Comparison of ENCODE assay signal across 9 mouse cellular contexts in the genomic region with DNA sequence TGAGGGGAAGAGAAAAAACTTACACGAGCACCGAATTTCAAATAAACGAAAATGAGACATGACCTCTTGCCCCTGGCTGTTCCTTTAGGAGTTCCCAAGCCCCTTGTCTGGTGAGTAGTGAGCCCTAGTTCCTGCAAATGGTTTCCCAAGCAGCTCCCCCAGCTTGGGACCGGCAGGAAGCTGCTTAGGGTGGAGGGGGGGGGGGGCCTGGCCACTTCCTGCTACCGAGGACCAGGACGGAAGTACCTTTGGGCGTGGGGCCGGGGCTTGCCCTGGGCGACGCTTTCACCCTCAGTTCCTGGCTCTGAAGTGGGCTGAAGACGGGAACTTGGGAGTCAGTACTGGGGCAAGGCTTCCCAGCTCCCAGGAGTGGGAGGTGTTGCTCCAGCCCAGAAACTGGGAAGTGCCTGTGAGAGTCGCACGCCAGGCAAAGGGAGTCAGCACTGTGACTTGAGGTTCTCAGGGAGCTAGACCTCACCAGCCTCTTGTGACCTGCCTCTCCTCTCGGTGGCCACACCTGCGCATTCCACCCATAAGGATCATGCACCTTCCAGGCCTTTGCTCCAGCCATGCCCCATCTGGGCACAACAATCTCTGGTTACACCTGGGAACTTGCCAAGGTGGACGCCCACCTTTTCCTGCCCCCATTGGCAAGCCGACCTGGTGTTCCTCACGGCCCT. TPM values are rescaled to one million over a fixed set of nuclear protein-coding genes. Genes with fewer than 3 reads are reported as not detected.
DNase-seq lines count a peak whose midpoint lies in the region; ATAC-seq lines count a peak whose summit lies in the region.
"Had no signal": no experiment of that assay in that cellular context is flagged by ENCODE, and none has a peak within 500 bp of the region (broad histone marks: within the 10 kb centered on the region; RNA-seq: fewer than 3 reads in every experiment).

No protein-coding gene starts in this region.

- peaks cover 42% of the 10 kb centered on the region for H3K36me3 ChIP-seq in forebrain, embryonic 15.5 days
- peaks cover 42% of the 10 kb centered on the region for H3K36me3 ChIP-seq in hindbrain, embryonic 15.5 days
- H3K36me3 ChIP-seq in liver, embryonic 11.5 days (ENCODE audit: control insufficient read depth, insufficient read depth, low read length), result peaks cover 37% of the 10 kb centered on the region

- no peaks in the 10 kb centered on the region for H3K9me3 ChIP-seq in forebrain, embryonic 15.5 days
- H3K9me3 ChIP-seq in hindbrain, embryonic 15.5 days, result no peaks in the 10 kb centered on the region
- no peaks in the 10 kb centered on the region for H3K9me3 ChIP-seq in liver, embryonic 11.5 days (ENCODE audit: control insufficient read depth, low read length)

- peak; percentile 29 to 46 for DNase-seq in cerebellum, adult 18-20 months
- no peak for DNase-seq in cerebellum, postnatal 36 days
- peak; percentile 71 for DNase-seq in R1 (ENCODE audit: low read depth, low spot score)
- peak; percentile 75 for DNase-seq in liver, embryonic 11.5 days (ENCODE audit: low spot score)
- peak; percentile 71 to 81 for DNase-seq in thymus, postnatal 36 days

- H3K4me2 ChIP-seq in forebrain, embryonic 15.5 days (replicated peaks), result peak overlapping the region; percentile 70; the same call in 1 of the 2 replicates
- H3K4me2 ChIP-seq in hindbrain, embryonic 15.5 days, result peak overlapping the region; percentile 72
- peak overlapping the region; percentile 94 for H3K4me2 ChIP-seq in liver, embryonic 11.5 days

- no peak for ATAC-seq in forebrain, embryonic 15.5 days (replicated peaks)
- no peak for ATAC-seq in hindbrain, embryonic 15.5 days (ENCODE audit: low FRiP score, low read depth)
- ATAC-seq in liver, embryonic 11.5 days (replicated peaks; ENCODE audit: low FRiP score), result no peak
- peak; percentile 15 for ATAC-seq in monocyte, adult 5-6 weeks (replicated peaks; ENCODE audit: insufficient number of reproducible peaks, low FRiP score, low TSS enrichment, poor library complexity, severe bottlenecking)
- ATAC-seq: Patski had no signal

- peak overlapping the region; percentile 91 for H3K27ac ChIP-seq in forebrain, embryonic 15.5 days (replicated peaks)
- H3K27ac ChIP-seq in hindbrain, embryonic 15.5 days (replicated peaks), result peak overlapping the region; percentile 90
- H3K27ac ChIP-seq in liver, embryonic 11.5 days (ENCODE audit: low read depth, low read length), result peak overlapping the region; percentile 84

- peaks cover 77% of the 10 kb centered on the region for H3K4me1 ChIP-seq in forebrain, embryonic 15.5 days
- peaks cover 76% of the 10 kb centered on the region for H3K4me1 ChIP-seq in hindbrain, embryonic 15.5 days (replicated peaks)
- H3K4me1 ChIP-seq in liver, embryonic 11.5 days (replicated peaks; ENCODE audit: control insufficient read depth, insufficient read depth, low read length), result peaks cover 81% of the 10 kb centered on the region

- H3K9ac ChIP-seq in forebrain, embryonic 15.5 days (replicated peaks), result no peak overlapping the region; the same call in 1 of the 2 replicates
- H3K9ac ChIP-seq in hindbrain, embryonic 15.5 days, result no peak overlapping the region; the same call in 1 of the 2 replicates
- H3K9ac ChIP-seq in liver, embryonic 11.5 days (ENCODE audit: low read depth, low read length), result peak overlapping the region; percentile 46

- no peaks in the 10 kb centered on the region for H3K27me3 ChIP-seq in forebrain, embryonic 15.5 days
- H3K27me3 ChIP-seq in hindbrain, embryonic 15.5 days, result no peaks in the 10 kb centered on the region
- H3K27me3 ChIP-seq in liver, embryonic 11.5 days (replicated peaks; ENCODE audit: control insufficient read depth, insufficient read depth, low read length), result no peaks in the 10 kb centered on the region
- H3K27me3 ChIP-seq: Patski had no signal

- 14% methylated on average over 18 of the region's 18 CpGs for WGBS in forebrain, embryonic 15.5 days
- 13% methylated on average over 18 of the region's 18 CpGs for WGBS in hindbrain, embryonic 15.5 days
- WGBS in liver, embryonic 11.5 days, result 12% methylated on average over 18 of the region's 18 CpGs

- H3K4me3 ChIP-seq in forebrain, embryonic 15.5 days, result no peak overlapping the region
- H3K4me3 ChIP-seq in hindbrain, embryonic 15.5 days, result no peak overlapping the region
- H3K4me3 ChIP-seq in liver, embryonic 11.5 days (ENCODE audit: low read depth, low read length), result peak overlapping the region; percentile 54; the same call in 1 of the 2 replicates

RNA-seq across cellular contexts. Expression of gene Cirbp, which starts 7.3 kb away (rescaled TPM):
- 350 and 358 TPM in 2 replicates for polyA plus RNA-seq in forebrain, embryonic 15.5 days (2015; fragmentation: Nextera tagmentation; extraction: Ambion mirVana)
- polyA plus RNA-seq in hindbrain, embryonic 15.5 days (2015; fragmentation: Nextera tagmentation; extraction: Ambion mirVana), result 295 and 319 TPM in 2 replicates
- 22.5 and 25.1 TPM in 2 replicates for polyA plus RNA-seq in liver, embryonic 11.5 days (2014; fragmentation: Nextera tagmentation; extraction: Ambion mirVana)
- total RNA-seq in monocyte, adult 5-6 weeks (2017), result 137 to 163 TPM (median 145 TPM) in 3 replicates

RNA-seq across cellular contexts. Expression of gene Midn, which starts 10.4 kb away (rescaled TPM):
- 33.0 and 34.9 TPM in 2 replicates for polyA plus RNA-seq in forebrain, embryonic 15.5 days (2015; fragmentation: Nextera tagmentation; extraction: Ambion mirVana)
- 22.6 and 26.0 TPM in 2 replicates for polyA plus RNA-seq in hindbrain, embryonic 15.5 days (2015; fragmentation: Nextera tagmentation; extraction: Ambion mirVana)
- 19.2 and 20.1 TPM in 2 replicates for polyA plus RNA-seq in liver, embryonic 11.5 days (2014; fragmentation: Nextera tagmentation; extraction: Ambion mirVana)
- 27.3 to 65.5 TPM (median 29.9 TPM) in 3 replicates for total RNA-seq in monocyte, adult 5-6 weeks (2017)

RNA-seq across cellular contexts. Expression of gene 1600002K03Rik, which starts 14.3 kb away (rescaled TPM):
- polyA plus RNA-seq in forebrain, embryonic 15.5 days (2015; fragmentation: Nextera tagmentation; extraction: Ambion mirVana), result 9.7 and 12.7 TPM in 2 replicates
- polyA plus RNA-seq in hindbrain, embryonic 15.5 days (2015; fragmentation: Nextera tagmentation; extraction: Ambion mirVana), result 10.1 and 12.7 TPM in 2 replicates
- polyA plus RNA-seq in liver, embryonic 11.5 days (2014; fragmentation: Nextera tagmentation; extraction: Ambion mirVana), result 21.8 and 27.4 TPM in 2 replicates
- total RNA-seq in monocyte, adult 5-6 weeks (2017), result 16.2 to 29.1 TPM (median 18.0 TPM) in 3 replicates

RNA-seq across cellular contexts. Expression of gene Cbarp, which starts 17.8 kb away (rescaled TPM):
- polyA plus RNA-seq in forebrain, embryonic 15.5 days (2015; fragmentation: Nextera tagmentation; extraction: Ambion mirVana), result 29.7 and 39.5 TPM in 2 replicates
- 61.4 and 71.3 TPM in 2 replicates for polyA plus RNA-seq in hindbrain, embryonic 15.5 days (2015; fragmentation: Nextera tagmentation; extraction: Ambion mirVana)
- 2.8 and 3.1 TPM in 2 replicates for polyA plus RNA-seq in liver, embryonic 11.5 days (2014; fragmentation: Nextera tagmentation; extraction: Ambion mirVana)
- 0.29 to 5.8 TPM (median 4.1 TPM) in 3 replicates for total RNA-seq in monocyte, adult 5-6 weeks (2017)

RNA-seq across cellular contexts. Expression of gene Atp5d, which starts 20.0 kb away (rescaled TPM):
- polyA plus RNA-seq in forebrain, embryonic 15.5 days (2015; fragmentation: Nextera tagmentation; extraction: Ambion mirVana), result 437 and 444 TPM in 2 replicates
- 503 and 517 TPM in 2 replicates for polyA plus RNA-seq in hindbrain, embryonic 15.5 days (2015; fragmentation: Nextera tagmentation; extraction: Ambion mirVana)
- 482 and 514 TPM in 2 replicates for polyA plus RNA-seq in liver, embryonic 11.5 days (2014; fragmentation: Nextera tagmentation; extraction: Ambion mirVana)
- 26.1 to 49.8 TPM (median 29.5 TPM) in 3 replicates for total RNA-seq in monocyte, adult 5-6 weeks (2017)

Comparison
In these comparisons a context has a peak if more than half of its experiments do, and no peak if none do; other contexts are left out.
1. DNase-seq: peak in cerebellum, adult 18-20 months (2 of 2), R1 (single experiment), liver, embryonic 11.5 days (single experiment) and thymus, postnatal 36 days (2 of 2); none in cerebellum, postnatal 36 days (0 of 2).
2. RNA of gene Cirbp, which starts 7.3 kb away (polyA plus RNA-seq): 350 to 358 TPM in forebrain, embryonic 15.5 days and 295 to 319 TPM in hindbrain, embryonic 15.5 days; 22.5 to 25.1 TPM in liver, embryonic 11.5 days; every median in the first group is over 10 times any median in the second.
3. Peak in every context shown above with its lines, with median percentiles within 50 percentile points of each other: H3K27ac ChIP-seq and H3K4me2 ChIP-seq.